Mouse (Mus musculus) stomach, embryonic 16.5 days (tissue): ENCODE measurements around the gene Slc6a21. TPM values are rescaled to one million over a fixed set of nuclear protein-coding genes. Genes with fewer than 3 reads are reported as not detected.
A peak's percentile ranks its signal among the peaks of the same experiment; 100 is the strongest.

Experiments
- ATAC-seq: fragments of 200-750 bp; cut with Nextera tagmentation; 2 replicates; pipeline ENCODE4 v1.8.0; 2017; ENCODE audit warnings: moderate number of reproducible peaks, moderate TSS enrichment; ENCODE audit not compliant: insufficient read depth, low FRiP score
- H3K27ac ChIP-seq: fragments of 300-500 bp; sonication (generic); 2 replicates; pipeline ENCODE4 v1.5.1; 2014; ENCODE audit warnings: low read length
- H3K27me3 ChIP-seq: fragments of 300-500 bp; sonication (generic); 2 replicates; pipeline ENCODE4 v1.6.1; 2014; ENCODE audit warnings: low read length, control low read depth, mixed read lengths; ENCODE audit not compliant: control insufficient read depth, insufficient read depth
- H3K36me3 ChIP-seq: fragments of 300-500 bp; sonication (generic); 2 replicates; pipeline ENCODE4 v1.6.1; 2014; ENCODE audit warnings: low read length; ENCODE audit not compliant: control insufficient read depth, insufficient read depth
- H3K4me1 ChIP-seq: fragments of 300-500 bp; sonication (generic); 2 replicates; pipeline ENCODE4 v1.6.1; 2014; ENCODE audit warnings: low read length, control low read depth, mixed read lengths; ENCODE audit not compliant: control insufficient read depth, insufficient read depth
- H3K4me2 ChIP-seq: fragments of 300-500 bp; sonication (generic); 2 replicates; pipeline ENCODE4 v1.6.1; 2014; ENCODE audit warnings: low read depth, low read length, mixed read lengths
- H3K4me3 ChIP-seq: fragments of 300-500 bp; sonication (generic); replicated peaks from 2 replicates; pipeline ENCODE4 v1.5.1; 2014; ENCODE audit warnings: mild to moderate bottlenecking, low read length
- H3K9ac ChIP-seq: fragments of 300-500 bp; sonication (generic); 2 replicates; pipeline ENCODE4 v1.6.1; 2014; ENCODE audit warnings: low read length
- H3K9me3 ChIP-seq: fragments of 300-500 bp; sonication (generic); replicated peaks from 2 replicates; pipeline ENCODE4 v1.6.1; 2016; ENCODE audit warnings: low read length, control low read depth; ENCODE audit not compliant: control insufficient read depth
- WGBS: fragments of 180-500 bp; shearing (Covaris S2); extraction: QIAGEN DNeasy Blood & Tissue Kit; methylation state at CpG from one replicate; pipeline ENCODE4 v1.1.7; 2014; 5-methylcytosine and 5-hydroxymethylcytosine counted together
- polyA plus RNA-seq: library from polyadenylated mRNA; unstranded; fragments of >200 nt; fragmentation: Nextera tagmentation; extraction: Ambion mirVana; gene quantifications from 2 replicates; pipeline ENCODE4 v1.2.1, GENCODE M21; 2015

The Slc6a21 gene
- polyA plus RNA-seq, 1 experiment from 2014 or later = not detected

- no peak for ATAC-seq
- H3K9ac ChIP-seq = peak overlapping the region; percentile 47; the same call in 1 of the 2 replicates
- WGBS = 31% methylated on average over 12 of the region's 13 CpGs
- H3K27me3 ChIP-seq = no peaks in the 10 kb centered on the region
- H3K36me3 ChIP-seq = no peaks in the 10 kb centered on the region
- H3K4me3 ChIP-seq = no peak overlapping the region
- H3K4me2 ChIP-seq = 0 out of 2 replicates have a peak overlapping the region, but pooled peaks have one; percentile 11
- no peak overlapping the region for H3K27ac ChIP-seq
- H3K4me1 ChIP-seq = peaks cover 5% of the 10 kb centered on the region; the same call in 1 of the 2 replicates
- H3K9me3 ChIP-seq = no peaks in the 10 kb centered on the region
Measured at GRCm38 (mm10) chr7:45304869-45305268, 27.6 kb downstream of the Slc6a21 start.

DNA sequence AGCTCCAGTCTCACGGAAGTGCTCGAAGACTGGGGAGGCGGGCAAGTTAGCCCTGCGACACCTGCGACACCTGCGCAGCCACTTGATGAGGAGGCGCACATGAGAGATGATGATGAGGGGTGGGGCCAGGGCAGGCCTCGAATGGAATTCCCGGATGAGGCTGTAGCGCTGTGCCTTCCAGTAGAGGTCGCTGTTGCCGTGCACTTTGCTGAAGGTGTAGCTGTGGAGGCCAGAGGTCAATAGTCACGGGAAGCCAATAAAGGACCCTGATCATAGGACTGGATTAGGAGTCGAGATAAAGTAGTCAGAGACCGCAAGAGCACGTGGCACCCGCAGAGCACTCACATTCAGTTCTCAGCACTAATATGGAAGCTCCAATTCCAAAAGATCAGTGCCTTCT is 28.0 kb downstream of the Slc6a21 start:
- no peak overlapping the region for H3K9ac ChIP-seq
- ATAC-seq = peak; percentile 46; the same call in 1 of the 2 replicates
- H3K4me1 ChIP-seq = peaks cover 5% of the 10 kb centered on the region; the same call in 1 of the 2 replicates
- 11% methylated on average over 17 of the region's 17 CpGs for WGBS
- no peaks in the 10 kb centered on the region for H3K9me3 ChIP-seq
- no peak overlapping the region for H3K4me3 ChIP-seq
- 0 out of 2 replicates have a peak overlapping the region, but pooled peaks have one; percentile 11 for H3K4me2 ChIP-seq
- no peak overlapping the region for H3K27ac ChIP-seq
- H3K36me3 ChIP-seq = no peaks in the 10 kb centered on the region
- no peaks in the 10 kb centered on the region for H3K27me3 ChIP-seq

DNA sequence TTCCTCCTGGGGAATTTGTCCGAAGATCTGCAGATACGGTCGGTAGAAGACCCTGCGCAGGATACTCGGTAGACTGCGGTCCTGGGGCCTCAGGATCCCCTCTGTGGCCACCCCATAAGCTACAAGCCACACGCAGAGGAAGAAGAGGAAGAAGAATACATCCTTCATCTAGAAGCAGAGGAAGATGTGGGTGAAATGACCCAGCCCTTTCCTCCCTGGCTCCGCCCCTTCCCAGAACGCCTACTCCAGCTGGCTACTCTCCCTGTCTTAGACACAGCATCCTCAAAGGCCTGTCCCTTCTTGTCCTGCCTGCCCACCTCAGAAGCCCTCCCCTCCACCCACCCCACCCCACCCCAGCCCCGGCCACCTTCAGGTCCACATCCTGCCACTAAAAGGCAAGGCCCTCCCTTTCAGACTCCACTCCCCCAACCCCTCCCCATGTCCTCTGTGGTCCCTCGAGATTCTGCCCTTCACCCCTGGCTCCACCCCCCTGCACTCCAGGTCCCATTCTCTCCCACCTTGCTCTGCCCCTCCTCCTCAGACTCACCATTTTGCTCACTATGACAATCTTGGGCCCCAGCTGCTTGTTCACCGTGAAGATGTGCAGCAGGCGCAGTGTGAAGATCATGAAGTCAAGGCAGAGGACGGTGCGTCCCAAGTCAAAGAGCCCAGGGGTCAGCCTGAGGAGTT is 31.4 kb downstream of the Slc6a21 start:
- Histone ChIP-seq H3K27ac (no peak overlapping the region), H3K4me1 (peaks cover 18% of the 10 kb centered on the region), H3K9me3 (no peaks in the 10 kb centered on the region), H3K4me3 (no peak overlapping the region), H3K36me3 (no peaks in the 10 kb centered on the region), H3K4me2 (no peak overlapping the region), H3K9ac (no peak overlapping the region), H3K27me3 (no peaks in the 10 kb centered on the region)
- no peak for ATAC-seq
- 64% methylated on average over 15 of the region's 15 CpGs for WGBS

DNA sequence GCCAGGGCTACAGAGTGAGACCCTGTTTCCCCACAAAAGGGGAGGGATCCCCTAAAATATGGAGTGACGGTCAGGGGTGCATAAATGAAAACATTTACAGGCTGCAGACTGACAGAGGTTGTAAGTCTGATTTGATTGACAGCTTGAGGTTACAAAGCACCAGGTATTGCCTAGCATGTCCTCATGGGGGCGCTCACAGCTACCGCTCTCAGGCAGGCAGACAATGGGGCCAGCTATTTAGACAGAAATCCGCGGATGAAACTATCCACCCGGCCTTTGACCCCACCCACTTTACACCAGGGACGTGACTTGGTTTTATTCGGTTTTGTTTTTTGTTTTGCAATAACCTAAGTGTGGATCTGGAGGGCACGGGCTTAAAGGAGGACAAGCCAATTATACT is 32.1 kb downstream of the Slc6a21 start:
- no peaks in the 10 kb centered on the region for H3K36me3 ChIP-seq
- WGBS = 20% methylated on average over 9 of the region's 9 CpGs
- ATAC-seq = no peak

DNA sequence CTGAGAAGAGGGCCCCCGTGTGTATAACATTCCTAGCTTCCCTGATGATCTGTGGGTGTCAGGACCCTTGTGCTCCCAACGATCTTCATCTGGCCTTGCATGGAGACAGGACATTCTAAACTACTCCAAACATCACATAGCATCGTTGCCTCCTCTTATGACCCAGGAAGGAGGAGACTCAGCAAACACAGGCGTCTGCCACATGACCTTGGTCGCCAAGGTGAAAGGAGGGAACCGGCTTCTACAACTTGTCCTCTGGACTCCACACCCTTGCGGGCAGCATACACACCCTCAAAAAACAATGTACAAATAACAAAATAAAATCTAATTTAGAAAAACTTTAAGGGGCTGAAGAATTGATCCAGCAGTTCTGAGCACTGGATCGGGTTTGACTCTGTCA is 34.7 kb downstream of the Slc6a21 start:
- peaks cover 13% of the 10 kb centered on the region for H3K4me1 ChIP-seq
- H3K9ac ChIP-seq = no peak overlapping the region
- H3K27me3 ChIP-seq = no peaks in the 10 kb centered on the region
- H3K27ac ChIP-seq = no peak overlapping the region
- ATAC-seq = no peak
- 33% methylated on average over 8 of the region's 8 CpGs for WGBS
- H3K9me3 ChIP-seq = no peaks in the 10 kb centered on the region
- H3K4me2 ChIP-seq = no peak overlapping the region
- H3K4me3 ChIP-seq = no peak overlapping the region
- H3K36me3 ChIP-seq = no peaks in the 10 kb centered on the region

More for the DNA sequence above, 32.1 kb downstream of the Slc6a21 start:
- H3K9me3 ChIP-seq = no peaks in the 10 kb centered on the region
- peaks cover 18% of the 10 kb centered on the region for H3K4me1 ChIP-seq
- H3K9ac ChIP-seq = 0 out of 2 replicates have a peak overlapping the region, but pooled peaks have one; percentile 21
- H3K27me3 ChIP-seq = no peaks in the 10 kb centered on the region
- H3K4me2 ChIP-seq = no peak overlapping the region
- H3K4me3 ChIP-seq = no peak overlapping the region
- no peak overlapping the region for H3K27ac ChIP-seq

GRCm38 (mm10) chr7:45312686-45313453 is 35.6 kb downstream of the Slc6a21 start:
- Histone ChIP-seq H3K27ac (peak overlapping the region; percentile 63), H3K9ac (0 out of 2 replicates have a peak overlapping the region, but pooled peaks have one; percentile 2), H3K4me2 (no peak overlapping the region), H3K4me3 (no peak overlapping the region), H3K27me3 (no peaks in the 10 kb centered on the region), H3K4me1 (peaks cover 13% of the 10 kb centered on the region), H3K9me3 (no peaks in the 10 kb centered on the region), H3K36me3 (0 out of 2 replicates have a peak, but pooled peaks cover 4% of the 10 kb centered on the region)
- 18% methylated on average over 10 of the region's 10 CpGs for WGBS
- peak; percentile 61; the same call in 1 of the 2 replicates for ATAC-seq

GRCm38 (mm10) chr7:45313495-45313894 is 36.2 kb downstream of the Slc6a21 start:
- no peaks in the 10 kb centered on the region for H3K9me3 ChIP-seq
- 36% methylated on average over 9 of the region's 9 CpGs for WGBS
- no peak for ATAC-seq
- H3K27me3 ChIP-seq = no peaks in the 10 kb centered on the region
- H3K4me3 ChIP-seq = no peak overlapping the region
- no peak overlapping the region for H3K4me2 ChIP-seq
- peaks cover 13% of the 10 kb centered on the region for H3K4me1 ChIP-seq
- H3K36me3 ChIP-seq = 0 out of 2 replicates have a peak, but pooled peaks cover 5% of the 10 kb centered on the region
- H3K9ac ChIP-seq = 0 out of 2 replicates have a peak overlapping the region, but pooled peaks have one; percentile 2
- peak overlapping the region; percentile 63 for H3K27ac ChIP-seq

DNA sequence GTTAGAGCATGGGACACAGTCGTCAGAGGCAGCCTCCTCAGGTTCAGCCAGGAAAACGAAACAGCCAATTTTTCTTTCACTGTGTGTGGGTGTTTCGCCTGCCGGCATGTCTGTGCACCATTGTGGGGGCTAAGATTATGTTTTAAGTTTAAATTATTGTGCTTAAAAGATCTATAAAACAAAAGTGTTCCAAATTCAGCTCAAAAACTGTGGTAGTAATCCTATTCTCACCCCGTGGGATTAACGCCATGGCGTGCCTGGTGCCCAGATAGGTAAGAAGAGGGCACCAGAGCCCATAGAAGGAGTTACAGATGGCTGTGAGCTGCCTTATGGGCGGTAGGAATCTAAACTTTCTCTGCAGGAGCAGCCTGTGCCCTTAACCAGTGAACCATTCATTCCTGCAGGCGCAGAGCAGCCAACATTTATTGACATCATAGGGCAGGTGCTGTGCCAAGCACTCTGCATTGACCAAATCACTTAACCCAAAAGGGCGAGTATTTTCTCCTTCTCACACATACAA is 37.9 kb downstream of the Slc6a21 start:
- H3K27ac ChIP-seq = no peak overlapping the region
- no peaks in the 10 kb centered on the region for H3K9me3 ChIP-seq
- H3K4me2 ChIP-seq = no peak overlapping the region
- no peak for ATAC-seq
- H3K27me3 ChIP-seq = no peaks in the 10 kb centered on the region
- 0 out of 2 replicates have a peak, but pooled peaks cover 5% of the 10 kb centered on the region for H3K36me3 ChIP-seq
- peaks cover 13% of the 10 kb centered on the region; the same call in 1 of the 2 replicates for H3K4me1 ChIP-seq
- H3K9ac ChIP-seq = no peak overlapping the region
- no peak overlapping the region for H3K4me3 ChIP-seq
- WGBS = 86% methylated on average over 10 of the region's 10 CpGs
